Mouse (Mus musculus): ENCODE data around the gene Olfr533. TPM values are rescaled to one million over a fixed set of nuclear protein-coding genes. Genes with fewer than 3 reads are reported as not detected.

Gene Olfr533
- not detected in 4 replicates for total RNA-seq (2023; ENCODE audit: inconsistent age)

GRCm38 (mm10) chr7:140463070-140463469, at the start of gene Olfr533:
Gene Olfr533, plus strand, starts transcription at chr7:140463370.

GRCm38 (mm10) chr7:140421539-140421938, 41.6 kb upstream of the Olfr533 start, which contains the start of gene Olfr532:
Gene Olfr532, minus strand, starts transcription at chr7:140421639.

GRCm38 (mm10) chr7:140483916-140484315, 20.7 kb downstream of the Olfr533 start, which contains the start of gene Olfr535:
Gene Olfr535, plus strand, starts transcription at chr7:140484216.

GRCm38 (mm10) chr7:140507346-140508021, 44.3 kb downstream of the Olfr533 start, which contains the start of gene Olfr536:
Gene Olfr536, minus strand, starts transcription at chr7:140507396.

Other genes starting within 250 kb of the Olfr533 start
- not detected in 4 replicates for gene Cd163l1, start 245.1 kb upstream of the Olfr533 start, total RNA-seq (2023; ENCODE audit: inconsistent age)
- gene 5830411N06Rik, start 216.1 kb upstream of the Olfr533 start, total RNA-seq (2023; ENCODE audit: inconsistent age): not detected in 4 replicates
- gene Olfr525, start 142.5 kb upstream of the Olfr533 start, total RNA-seq (2023; ENCODE audit: inconsistent age): not detected in 4 replicates
- not detected in 4 replicates for gene Olfr527, start 129.4 kb upstream of the Olfr533 start, total RNA-seq (2023; ENCODE audit: inconsistent age)
- not detected in 4 replicates for gene Olfr60, start 101.7 kb upstream of the Olfr533 start, total RNA-seq (2023; ENCODE audit: inconsistent age)
- gene Olfr530, start 87.0 kb upstream of the Olfr533 start, total RNA-seq (2023; ENCODE audit: inconsistent age): not detected in 4 replicates
- not detected in 4 replicates for gene Olfr531, start 60.5 kb upstream of the Olfr533 start, total RNA-seq (2023; ENCODE audit: inconsistent age)
- gene Olfr532, start 41.7 kb upstream of the Olfr533 start, total RNA-seq (2023; ENCODE audit: inconsistent age): not detected in 4 replicates
- gene Olfr535, start 20.8 kb downstream of the Olfr533 start, total RNA-seq (2023; ENCODE audit: inconsistent age): not detected in 4 replicates
- not detected in 4 replicates for gene Olfr536, start 44.0 kb downstream of the Olfr533 start, total RNA-seq (2023; ENCODE audit: inconsistent age)
- not detected in 4 replicates for gene Olfr538, start 104.5 kb downstream of the Olfr533 start, total RNA-seq (2023; ENCODE audit: inconsistent age)
- gene Olfr46, start 137.9 kb downstream of the Olfr533 start, total RNA-seq (2023; ENCODE audit: inconsistent age): not detected in 4 replicates
- gene Olfr61, start 165.6 kb downstream of the Olfr533 start, total RNA-seq (2023; ENCODE audit: inconsistent age): not detected in 4 replicates
- gene Olfr53, start 183.1 kb downstream of the Olfr533 start, total RNA-seq (2023; ENCODE audit: inconsistent age): not detected in 4 replicates
- not detected in 4 replicates for gene Olfr539, start 196.6 kb downstream of the Olfr533 start, total RNA-seq (2023; ENCODE audit: inconsistent age)
- gene Olfr45, start 218.6 kb downstream of the Olfr533 start, total RNA-seq (2023; ENCODE audit: inconsistent age): not detected in 4 replicates
- not detected in 4 replicates for gene Olfr541, start 233.9 kb downstream of the Olfr533 start, total RNA-seq (2023; ENCODE audit: inconsistent age)

Data from B cell, adult (primary cell).